Mouse (Mus musculus): ENCODE measurements around the gene Tle3.

The Tle3 gene

DNA sequence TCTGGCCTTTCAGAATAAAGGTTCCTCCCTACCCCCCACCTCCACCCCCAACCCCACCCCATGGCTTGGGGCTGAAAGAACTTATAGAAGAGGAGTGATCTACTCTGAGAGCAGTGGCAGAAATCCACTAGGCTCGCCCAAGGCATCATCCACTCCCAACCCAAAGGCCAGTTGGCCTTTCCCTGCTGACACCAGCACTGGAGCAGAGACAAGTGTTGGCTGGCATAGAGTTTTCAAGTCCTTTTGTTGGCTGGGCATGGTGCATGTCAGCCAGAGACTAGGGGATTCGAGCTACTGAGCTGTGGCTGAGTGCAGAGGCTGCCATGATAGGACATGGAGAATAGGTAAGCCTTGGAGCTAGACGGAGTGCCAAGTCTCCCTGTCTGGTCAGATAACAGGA is 9.3 kb downstream of the Tle3 start:
- Histone ChIP-seq H3K9me3 (ENCODE audit: low read length) (no peaks in the 10 kb centered on the region), H3K4me1 (replicated peaks; ENCODE audit: low read depth, low read length) (peaks cover 99% of the 10 kb centered on the region), H3K36me3 (ENCODE audit: insufficient read depth, low read length) (peaks cover 78% of the 10 kb centered on the region), H3K27me3 (ENCODE audit: insufficient read depth, low read length) (peaks cover 5% of the 10 kb centered on the region; the same call in 1 of the 2 replicates), H3K4me3 (replicated peaks; ENCODE audit: low read length) (no peak overlapping the region; the same call in 1 of the 2 replicates)
- no peak for TF ChIP-seq CTCF (conservative IDR thresholded peaks at IDR 0.05; ENCODE audit: low read length)
- TF ChIP-seq NANOG (IDR thresholded peaks at IDR 0.05; ENCODE audit: borderline replicate concordance, low read length), result no peak
- no peak for TF ChIP-seq POU5F1 (IDR thresholded peaks at IDR 0.05; ENCODE audit: borderline replicate concordance, low read length)

DNA sequence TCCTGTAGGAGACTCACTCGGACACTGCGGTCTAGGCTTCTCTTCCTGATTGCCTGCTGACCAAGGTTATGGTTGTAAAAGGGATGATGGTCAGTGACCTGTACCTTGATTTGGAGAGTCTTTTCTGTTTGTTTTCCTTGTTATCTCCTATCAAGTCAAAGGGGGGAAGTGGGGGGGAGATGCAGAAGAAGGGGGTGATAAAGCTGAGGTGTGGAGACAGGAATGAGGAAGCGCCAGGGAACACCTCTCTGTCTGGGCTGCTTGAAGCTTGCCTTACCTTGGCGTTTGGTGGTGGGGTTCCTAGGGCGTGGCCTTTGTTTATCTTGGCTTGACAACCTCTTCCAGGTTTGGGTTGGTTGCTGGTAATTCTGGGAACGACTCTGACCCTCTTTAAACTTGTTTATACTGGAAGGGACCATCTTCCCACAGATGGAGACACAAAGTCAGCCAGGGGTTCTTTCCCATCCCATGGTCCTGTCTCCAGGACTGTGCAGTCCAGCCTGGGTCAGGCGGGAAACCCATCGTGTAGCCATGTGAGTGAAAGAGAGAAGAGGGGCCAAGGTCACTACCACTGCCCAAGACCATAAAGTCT is 10.5 kb downstream of the Tle3 start:
- Histone ChIP-seq H3K4me3 (replicated peaks; ENCODE audit: low read length) (no peak overlapping the region; the same call in 1 of the 2 replicates), H3K9me3 (ENCODE audit: low read length) (no peaks in the 10 kb centered on the region), H3K27me3 (ENCODE audit: insufficient read depth, low read length) (peaks cover 5% of the 10 kb centered on the region; the same call in 1 of the 2 replicates), H3K4me1 (replicated peaks; ENCODE audit: low read depth, low read length) (peaks cover 99% of the 10 kb centered on the region), H3K36me3 (ENCODE audit: insufficient read depth, low read length) (peaks cover 77% of the 10 kb centered on the region)
- TF ChIP-seq CTCF (conservative IDR thresholded peaks at IDR 0.05; ENCODE audit: low read length) (no peak), NANOG (IDR thresholded peaks at IDR 0.05; ENCODE audit: borderline replicate concordance, low read length) (no peak), POU5F1 (IDR thresholded peaks at IDR 0.05; ENCODE audit: borderline replicate concordance, low read length) (no peak)

DNA sequence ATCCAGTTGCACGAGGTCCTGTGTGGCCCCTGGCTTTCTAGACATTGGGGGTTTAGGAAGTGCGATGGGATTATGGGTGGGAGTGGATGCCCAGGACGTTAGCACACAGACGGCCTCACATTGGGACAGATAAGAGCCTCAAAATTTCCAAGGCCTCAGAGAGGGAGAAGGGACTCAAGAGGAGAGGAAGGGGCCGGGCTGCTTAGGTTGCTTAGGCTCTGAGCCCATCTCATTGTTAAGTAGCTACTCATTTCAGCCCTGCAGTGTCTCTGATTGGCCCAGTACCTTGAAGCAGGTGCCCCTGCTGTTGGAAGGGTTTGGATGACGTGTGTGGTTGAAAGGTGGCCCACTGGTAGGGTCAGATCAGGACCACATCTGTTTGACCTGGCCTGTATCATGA is 11.9 kb downstream of the Tle3 start:
- Histone ChIP-seq H3K36me3 (ENCODE audit: insufficient read depth, low read length) (peaks cover 77% of the 10 kb centered on the region), H3K9me3 (ENCODE audit: low read length) (no peaks in the 10 kb centered on the region), H3K27me3 (ENCODE audit: insufficient read depth, low read length) (no peaks in the 10 kb centered on the region; the same call in 1 of the 2 replicates), H3K4me3 (replicated peaks; ENCODE audit: low read length) (0 out of 2 replicates have a peak overlapping the region, but pooled peaks have one; percentile 49), H3K4me1 (replicated peaks; ENCODE audit: low read depth, low read length) (peaks cover 98% of the 10 kb centered on the region)
- TF ChIP-seq NANOG (IDR thresholded peaks at IDR 0.05; ENCODE audit: borderline replicate concordance, low read length) (no peak), POU5F1 (IDR thresholded peaks at IDR 0.05; ENCODE audit: borderline replicate concordance, low read length) (no peak), CTCF (conservative IDR thresholded peaks at IDR 0.05; ENCODE audit: low read length) (no peak)

DNA sequence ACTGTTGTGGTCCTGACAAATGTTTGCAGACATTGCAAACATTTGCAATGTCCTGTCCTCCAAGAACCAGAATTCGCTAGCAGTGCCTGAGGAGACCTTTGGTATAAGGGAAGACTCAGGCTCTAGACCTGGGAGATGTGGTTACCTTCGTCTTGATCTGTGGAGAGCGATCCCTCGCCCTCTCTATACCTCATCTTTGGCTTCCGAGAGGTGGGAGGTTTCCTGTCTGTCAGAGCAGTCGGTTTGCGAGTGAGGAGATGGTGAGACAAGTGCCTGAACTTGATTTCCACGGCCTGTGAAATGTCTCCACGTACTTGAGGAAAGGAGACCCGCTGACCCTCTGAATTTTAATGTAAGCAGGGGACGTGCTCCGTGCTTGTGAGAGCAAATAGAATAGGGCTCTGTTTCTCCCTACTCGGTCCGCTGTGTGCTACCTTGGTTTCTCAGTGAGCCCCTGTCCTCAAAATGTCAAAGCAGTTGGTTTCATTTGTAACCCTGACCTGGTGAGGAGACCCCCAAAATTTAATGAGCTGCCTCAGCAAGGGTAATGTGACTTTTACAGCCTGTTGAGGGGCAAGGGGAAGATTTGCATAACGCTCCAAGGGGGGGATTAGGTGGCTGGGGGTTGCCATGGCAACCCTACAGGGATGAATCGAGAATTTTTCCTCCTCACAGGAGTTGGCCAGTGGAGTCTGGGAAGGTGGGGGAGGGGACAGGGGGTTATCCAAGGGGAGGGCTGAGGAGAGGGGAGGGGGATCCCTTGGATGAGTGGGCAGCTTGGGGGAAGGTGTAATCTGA is 12.7 kb downstream of the Tle3 start:
- TF ChIP-seq POU5F1 (IDR thresholded peaks at IDR 0.05; ENCODE audit: borderline replicate concordance, low read length) (0 out of 2 replicates have a peak, but pooled peaks have one; percentile 5), NANOG (IDR thresholded peaks at IDR 0.05; ENCODE audit: borderline replicate concordance, low read length) (no peak)
- no peaks in the 10 kb centered on the region for H3K9me3 ChIP-seq (ENCODE audit: low read length)
- peaks cover 98% of the 10 kb centered on the region for H3K4me1 ChIP-seq (replicated peaks; ENCODE audit: low read depth, low read length)
- peaks cover 77% of the 10 kb centered on the region for H3K36me3 ChIP-seq (ENCODE audit: insufficient read depth, low read length)
- H3K4me3 ChIP-seq (replicated peaks; ENCODE audit: low read length), result peak overlapping the region; percentile 49
- no peaks in the 10 kb centered on the region; the same call in 1 of the 2 replicates for H3K27me3 ChIP-seq (ENCODE audit: insufficient read depth, low read length)

DNA sequence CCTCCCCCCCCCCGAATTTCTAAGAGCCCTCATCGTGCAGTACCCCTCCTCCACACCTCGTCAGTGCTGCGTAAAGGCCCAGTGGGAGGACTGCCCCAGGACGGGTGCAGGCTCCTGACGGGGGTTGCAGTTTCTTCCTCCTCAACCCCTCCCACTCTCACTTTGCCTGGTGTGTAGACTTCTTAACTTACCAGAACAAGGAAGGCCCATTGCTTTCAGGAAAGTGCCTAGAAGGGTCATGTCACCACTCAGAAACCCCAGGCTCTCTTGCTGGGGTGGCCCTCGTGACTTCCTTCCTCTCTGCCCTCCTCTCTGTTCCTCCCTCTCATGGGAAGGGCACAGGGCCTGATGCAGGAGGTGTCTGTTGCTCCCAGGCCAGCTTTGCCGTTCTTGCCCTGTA is 13.6 kb downstream of the Tle3 start:
- peaks cover 98% of the 10 kb centered on the region for H3K4me1 ChIP-seq (replicated peaks; ENCODE audit: low read depth, low read length)
- peaks cover 79% of the 10 kb centered on the region for H3K36me3 ChIP-seq (ENCODE audit: insufficient read depth, low read length)
- H3K4me3 ChIP-seq (replicated peaks; ENCODE audit: low read length), result peak overlapping the region; percentile 61
- H3K27me3 ChIP-seq (ENCODE audit: insufficient read depth, low read length), result no peaks in the 10 kb centered on the region; the same call in 1 of the 2 replicates
- TF ChIP-seq POU5F1 (IDR thresholded peaks at IDR 0.05; ENCODE audit: borderline replicate concordance, low read length) (no peak), NANOG (IDR thresholded peaks at IDR 0.05; ENCODE audit: borderline replicate concordance, low read length) (no peak), CTCF (conservative IDR thresholded peaks at IDR 0.05; ENCODE audit: low read length) (no peak)
- H3K9me3 ChIP-seq (ENCODE audit: low read length), result no peaks in the 10 kb centered on the region

DNA sequence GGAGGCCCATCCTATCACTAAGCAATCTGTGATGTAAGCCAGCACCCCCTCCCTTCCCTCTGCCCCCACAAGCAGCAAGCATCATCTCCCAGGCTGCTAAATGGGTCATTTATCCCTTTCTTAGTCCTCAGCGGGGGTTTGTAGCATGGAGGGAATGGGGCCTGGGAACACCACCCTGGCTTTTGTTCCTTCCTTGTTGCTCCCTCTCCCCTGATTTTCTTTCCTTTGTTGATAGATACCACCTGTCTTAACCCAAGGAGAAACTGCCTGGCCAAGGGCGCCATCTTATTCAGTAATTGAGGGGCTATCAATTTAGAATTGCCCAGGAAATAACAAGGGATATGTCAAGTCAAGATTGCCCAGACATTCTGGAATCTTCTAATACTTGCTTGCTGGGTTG is 14.1 kb downstream of the Tle3 start:
- Histone ChIP-seq H3K27me3 (ENCODE audit: insufficient read depth, low read length) (no peaks in the 10 kb centered on the region; the same call in 1 of the 2 replicates), H3K4me1 (replicated peaks; ENCODE audit: low read depth, low read length) (peaks cover 98% of the 10 kb centered on the region), H3K36me3 (ENCODE audit: insufficient read depth, low read length) (peaks cover 81% of the 10 kb centered on the region), H3K9me3 (ENCODE audit: low read length) (no peaks in the 10 kb centered on the region), H3K4me3 (replicated peaks; ENCODE audit: low read length) (peak overlapping the region; percentile 61; the same call in 1 of the 2 replicates)
- TF ChIP-seq CTCF (conservative IDR thresholded peaks at IDR 0.05; ENCODE audit: low read length), result no peak
- TF ChIP-seq POU5F1 (IDR thresholded peaks at IDR 0.05; ENCODE audit: borderline replicate concordance, low read length), result no peak
- peak; percentile 98 for TF ChIP-seq NANOG (IDR thresholded peaks at IDR 0.05; ENCODE audit: borderline replicate concordance, low read length)

DNA sequence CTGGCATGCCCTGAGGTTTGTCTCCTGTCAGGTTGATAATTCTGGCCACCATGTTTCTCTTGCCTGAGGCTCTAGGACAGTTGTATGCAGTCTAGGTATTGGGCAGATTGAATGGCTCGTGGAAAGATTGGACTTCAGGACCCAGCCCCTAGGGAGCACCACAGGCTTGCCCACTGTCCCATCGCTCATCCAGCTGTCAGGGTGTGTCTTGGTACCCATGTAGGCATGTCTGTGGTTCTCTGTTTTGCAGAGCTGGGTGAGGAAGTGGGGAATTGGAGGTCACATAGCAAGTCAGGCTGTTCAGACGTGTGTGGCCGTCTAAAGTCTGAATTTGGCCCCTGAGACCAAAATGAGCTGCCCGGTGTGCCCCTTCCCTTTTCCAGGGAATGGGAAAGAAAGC is 15.6 kb downstream of the Tle3 start:
- TF ChIP-seq NANOG (IDR thresholded peaks at IDR 0.05; ENCODE audit: borderline replicate concordance, low read length), result no peak
- no peak for TF ChIP-seq CTCF (conservative IDR thresholded peaks at IDR 0.05; ENCODE audit: low read length)
- TF ChIP-seq POU5F1 (IDR thresholded peaks at IDR 0.05; ENCODE audit: borderline replicate concordance, low read length), result no peak
- Histone ChIP-seq H3K27me3 (ENCODE audit: insufficient read depth, low read length) (no peaks in the 10 kb centered on the region; the same call in 1 of the 2 replicates), H3K36me3 (ENCODE audit: insufficient read depth, low read length) (peaks cover 81% of the 10 kb centered on the region), H3K4me1 (replicated peaks; ENCODE audit: low read depth, low read length) (peaks cover 98% of the 10 kb centered on the region), H3K4me3 (replicated peaks; ENCODE audit: low read length) (peak overlapping the region; percentile 8), H3K9me3 (ENCODE audit: low read length) (no peaks in the 10 kb centered on the region)

DNA sequence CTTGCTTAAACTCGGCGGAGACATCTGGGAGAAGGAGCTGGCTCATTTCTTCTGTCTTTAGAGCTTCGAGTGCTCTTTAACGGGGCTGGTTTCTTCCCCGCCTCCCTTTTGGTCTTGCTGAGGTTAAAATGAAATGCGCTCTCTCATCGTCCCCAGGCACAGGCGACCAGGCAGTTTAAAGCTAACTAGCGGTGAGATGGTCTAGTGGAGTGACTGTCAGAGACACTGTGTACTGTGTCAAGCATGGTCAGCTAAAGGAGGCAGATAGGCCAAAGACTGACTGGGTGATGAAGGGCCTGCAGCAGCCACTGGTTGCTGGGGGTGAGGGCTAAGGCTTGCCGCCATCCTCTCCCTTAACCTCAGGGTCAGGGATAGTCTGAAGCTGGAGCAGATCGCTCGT is 16.0 kb downstream of the Tle3 start:
- H3K4me1 ChIP-seq (replicated peaks; ENCODE audit: low read depth, low read length), result peaks cover 98% of the 10 kb centered on the region
- no peaks in the 10 kb centered on the region; the same call in 1 of the 2 replicates for H3K27me3 ChIP-seq (ENCODE audit: insufficient read depth, low read length)
- peak overlapping the region; percentile 8 for H3K4me3 ChIP-seq (replicated peaks; ENCODE audit: low read length)
- TF ChIP-seq CTCF (conservative IDR thresholded peaks at IDR 0.05; ENCODE audit: low read length), result no peak
- no peak for TF ChIP-seq POU5F1 (IDR thresholded peaks at IDR 0.05; ENCODE audit: borderline replicate concordance, low read length)
- no peak for TF ChIP-seq NANOG (IDR thresholded peaks at IDR 0.05; ENCODE audit: borderline replicate concordance, low read length)
- peaks cover 79% of the 10 kb centered on the region for H3K36me3 ChIP-seq (ENCODE audit: insufficient read depth, low read length)
- H3K9me3 ChIP-seq (ENCODE audit: low read length), result no peaks in the 10 kb centered on the region
